Mouse (Mus musculus) ES-Bruce4 (cell line): Measurements from ENCODE around the gene Atp2b1. TPM values are rescaled to one million over a fixed set of nuclear protein-coding genes. Genes with fewer than 3 reads are reported as not detected.

ENCODE experiments used
- H3K27ac ChIP-seq: 2 replicates; pipeline ENCODE4 v1.5.1; 2012; ENCODE audit warnings: low read length, inconsistent platforms; ENCODE audit not compliant: insufficient read depth
- H3K27me3 ChIP-seq: 2 replicates; pipeline ENCODE4 v1.6.1; 2012; ENCODE audit warnings: mild to moderate bottlenecking, low read length, inconsistent platforms; ENCODE audit not compliant: control insufficient read depth, poor library complexity, insufficient read depth, severe bottlenecking
- H3K36me3 ChIP-seq: 2 replicates; pipeline ENCODE4 v1.6.1; 2012; ENCODE audit warnings: inconsistent platforms, mild to moderate bottlenecking, low read length, moderate library complexity; ENCODE audit not compliant: control insufficient read depth, poor library complexity, insufficient read depth, severe bottlenecking
- H3K4me1 ChIP-seq: one replicate; pipeline ENCODE4 v1.8.1; 2011; ENCODE audit warnings: low read length; ENCODE audit not compliant: control insufficient read depth, insufficient read depth
- H3K4me3 ChIP-seq: 2 replicates; pipeline ENCODE4 v1.5.1; 2011; ENCODE audit warnings: low read depth, mild to moderate bottlenecking, low read length
- H3K9ac ChIP-seq: 2 replicates; pipeline ENCODE4 v1.6.1; 2012; ENCODE audit warnings: low read depth, mild to moderate bottlenecking, inconsistent platforms; ENCODE audit not compliant: poor library complexity, severe bottlenecking
- H3K9me3 ChIP-seq: replicated peaks from 2 replicates; pipeline ENCODE4 v1.6.1; 2012; ENCODE audit warnings: mild to moderate bottlenecking, low read length, inconsistent platforms; ENCODE audit not compliant: control insufficient read depth, poor library complexity, insufficient read depth, severe bottlenecking
- CTCF ChIP-seq: IDR thresholded peaks from one replicate; pipeline ENCODE4 v1.8.1; 2011; ENCODE audit warnings: low read depth, low read length
- EP300 ChIP-seq: IDR thresholded peaks from 2 replicates; pipeline ENCODE4 v1.6.1; 2011; ENCODE audit warnings: low read depth, low read length; ENCODE audit not compliant: insufficient read depth
- POLR2A ChIP-seq: IDR thresholded peaks from one replicate; pipeline ENCODE4 v1.8.1; 2011; ENCODE audit warnings: low read length; ENCODE audit not compliant: insufficient read depth
- polyA plus RNA-seq: library from polyadenylated mRNA; stranded (reverse); fragments of >200 nt; gene quantifications from 2 replicates; pipeline ENCODE4 v1.2.4, GENCODE M21; 2011; ENCODE audit warnings: low read depth; ENCODE audit not compliant: missing spikeins, insufficient read depth, insufficient read length

The Atp2b1 gene
- polyA plus RNA-seq: 55.4 and 68.1 TPM in 2 replicates

DNA sequence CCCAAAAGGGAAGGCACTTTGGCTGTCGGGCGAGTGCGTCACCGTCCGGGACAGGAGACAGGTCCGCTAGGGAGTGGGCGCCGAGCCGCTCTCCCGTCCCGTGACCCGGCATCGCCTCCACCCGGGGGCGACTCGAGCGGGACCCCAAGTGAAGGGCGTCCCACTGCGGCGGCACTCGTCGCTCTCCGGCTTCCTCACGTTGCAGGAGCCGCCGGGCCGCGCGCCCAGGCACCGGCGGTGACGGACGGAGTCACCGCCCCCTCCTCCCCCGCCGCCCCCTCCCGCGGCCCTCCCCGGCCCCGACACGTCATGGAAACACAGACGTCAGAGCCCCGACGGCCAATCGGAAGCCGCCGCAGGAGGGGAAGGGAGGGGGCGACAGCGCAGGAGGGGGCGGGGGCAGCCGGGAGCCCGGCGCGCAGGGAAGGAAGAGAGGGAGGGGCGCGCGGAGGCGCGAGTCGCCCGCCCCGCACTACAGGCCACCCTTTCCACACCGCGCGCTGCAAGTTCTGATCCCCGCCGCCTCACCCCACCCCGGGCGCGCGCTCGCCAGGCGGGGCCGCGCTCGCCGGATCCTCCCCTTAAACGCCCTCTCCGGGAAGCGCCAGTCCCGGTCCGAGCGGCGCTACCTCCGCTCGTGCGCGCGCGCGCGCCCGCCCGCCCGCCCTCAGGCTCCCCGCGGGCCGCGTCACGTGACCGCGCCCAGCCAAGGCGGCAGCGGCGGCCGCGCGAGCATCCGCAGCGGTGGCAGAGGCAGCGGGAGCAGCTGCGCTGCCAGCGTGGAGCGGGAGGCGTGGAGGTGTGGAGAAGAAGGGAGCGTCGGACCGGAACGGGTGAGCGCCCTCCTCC lies at the start of gene Atp2b1:
Atp2b1 (plus strand) TSS at position 446 of the 849 bp plus-strand sequence.
- Histone ChIP-seq H3K9ac (peak within 1 kb of the TSS; percentile 93), H3K36me3 (no peaks in the 10 kb centered on the region), H3K27ac (peak within 1 kb of the TSS; percentile 47; the same call in 1 of the 2 replicates), H3K27me3 (no peaks in the 10 kb centered on the region; the same call in 1 of the 2 replicates), H3K9me3 (no peaks in the 10 kb centered on the region), H3K4me1 (no peaks in the 10 kb centered on the region), H3K4me3 (peak within 1 kb of the TSS; percentile 78)
- TF ChIP-seq CTCF: no peak
- no peak for TF ChIP-seq EP300
- TF ChIP-seq POLR2A: peak; percentile 32

DNA sequence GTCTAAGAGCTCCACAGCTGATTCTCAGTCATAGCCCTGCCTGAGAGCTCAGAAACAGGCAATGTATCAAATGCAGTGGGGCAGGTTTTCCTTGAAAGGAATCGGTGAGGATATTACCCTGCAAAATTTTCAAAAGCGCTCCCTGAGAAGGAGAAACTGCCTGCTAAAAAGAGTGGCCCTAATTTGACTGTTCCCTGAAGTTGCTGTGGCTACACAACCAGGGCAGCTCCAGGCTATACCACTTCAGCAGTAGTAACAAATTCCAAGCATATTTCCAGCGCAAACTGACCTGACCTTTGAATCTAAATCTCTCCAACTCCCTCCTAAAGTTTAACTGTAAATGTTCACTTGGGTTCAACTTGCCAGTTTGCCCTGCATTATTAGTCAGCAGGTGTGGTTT lies 49.4 kb upstream of the Atp2b1 start:
- Histone ChIP-seq H3K9me3 (no peaks in the 10 kb centered on the region), H3K27me3 (no peaks in the 10 kb centered on the region), H3K9ac (no peak overlapping the region), H3K36me3 (no peaks in the 10 kb centered on the region), H3K27ac (no peak overlapping the region), H3K4me3 (no peak overlapping the region), H3K4me1 (no peaks in the 10 kb centered on the region)
- TF ChIP-seq CTCF (no peak), EP300 (no peak), POLR2A (no peak)

DNA sequence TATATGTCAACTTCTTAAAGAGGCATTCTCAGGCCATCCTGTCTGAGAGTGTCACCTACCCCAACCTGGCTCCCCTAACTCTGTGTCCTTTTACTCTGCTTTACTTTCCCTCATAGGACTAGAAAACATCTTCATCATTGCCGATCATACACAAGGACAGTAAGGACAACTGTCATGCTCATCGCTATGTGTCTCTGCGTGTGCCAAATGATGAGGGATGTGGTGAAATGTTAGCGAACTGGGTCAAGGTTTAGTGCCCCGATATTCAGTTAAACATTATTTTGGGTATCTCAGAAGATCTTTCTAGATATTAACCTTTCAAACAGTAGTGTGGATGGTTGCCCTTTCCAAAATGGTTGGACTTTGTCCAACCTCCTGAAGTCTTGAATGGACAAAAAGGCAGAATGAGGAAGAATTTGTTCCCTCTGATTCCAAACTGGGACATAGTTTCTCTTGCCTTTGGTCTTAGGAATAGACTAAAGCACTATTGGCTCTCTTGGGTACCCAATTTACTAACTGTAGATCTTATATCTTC lies 47.3 kb upstream of the Atp2b1 start:
- no peaks in the 10 kb centered on the region for H3K4me1 ChIP-seq
- TF ChIP-seq CTCF (no peak), EP300 (no peak), POLR2A (no peak)
- no peaks in the 10 kb centered on the region for H3K9me3 ChIP-seq
- no peaks in the 10 kb centered on the region for H3K27me3 ChIP-seq
- no peak overlapping the region for H3K4me3 ChIP-seq
- no peaks in the 10 kb centered on the region for H3K36me3 ChIP-seq
- H3K27ac ChIP-seq: no peak overlapping the region
- H3K9ac ChIP-seq: no peak overlapping the region

DNA sequence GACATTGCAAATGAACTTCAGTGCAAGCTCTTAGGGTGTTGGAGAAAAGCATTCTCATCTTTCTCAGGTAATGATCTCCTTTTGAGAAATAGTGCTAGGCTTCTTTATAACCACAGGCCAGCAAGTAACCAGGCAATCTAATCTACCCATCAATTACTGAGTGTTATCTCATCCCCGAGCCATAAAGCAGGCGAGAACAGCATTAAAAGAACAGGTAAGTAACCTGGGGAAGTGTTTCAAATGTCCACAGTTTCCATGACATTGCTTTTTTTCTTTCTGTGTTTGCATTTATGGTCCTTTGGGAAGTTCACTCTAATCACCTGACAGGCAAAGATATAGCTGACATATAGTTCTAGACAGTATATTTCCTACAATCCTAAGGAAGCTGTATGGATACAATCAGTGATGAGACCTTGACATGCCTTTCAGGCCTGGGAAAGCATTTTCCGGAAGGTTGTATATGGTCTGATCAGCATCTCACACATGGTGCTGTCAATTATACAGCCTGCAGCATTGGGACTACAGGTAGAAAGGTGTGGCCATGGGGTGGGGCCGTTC lies 45.8 kb upstream of the Atp2b1 start:
- no peaks in the 10 kb centered on the region for H3K27me3 ChIP-seq
- H3K9me3 ChIP-seq: no peaks in the 10 kb centered on the region
- no peaks in the 10 kb centered on the region for H3K36me3 ChIP-seq
- TF ChIP-seq CTCF: no peak
- TF ChIP-seq POLR2A: no peak
- TF ChIP-seq EP300: no peak
- no peak overlapping the region for H3K27ac ChIP-seq
- no peak overlapping the region for H3K4me3 ChIP-seq
- no peak overlapping the region for H3K9ac ChIP-seq
- H3K4me1 ChIP-seq: no peaks in the 10 kb centered on the region

DNA sequence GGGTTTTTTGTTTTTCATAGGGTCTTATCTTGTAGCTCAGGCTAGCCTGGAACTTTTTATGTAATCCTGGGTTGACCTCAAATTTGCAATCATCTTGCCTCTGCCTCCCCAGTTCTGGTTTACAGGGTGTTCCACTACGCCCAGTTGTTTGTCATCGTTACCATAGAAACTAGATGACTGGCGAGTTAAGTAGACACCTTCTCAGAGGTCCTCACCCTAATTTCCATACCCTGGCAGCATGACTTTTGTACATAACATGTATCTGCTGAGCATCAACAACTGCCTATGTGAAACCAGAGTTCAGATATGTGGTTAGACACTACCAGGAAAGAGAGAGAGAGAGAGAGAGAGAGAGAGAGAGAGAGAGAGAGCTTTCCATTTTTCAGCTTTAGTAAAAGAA lies 36.4 kb upstream of the Atp2b1 start:
- H3K4me3 ChIP-seq: no peak overlapping the region
- H3K27ac ChIP-seq: no peak overlapping the region
- H3K9ac ChIP-seq: no peak overlapping the region
- H3K27me3 ChIP-seq: no peaks in the 10 kb centered on the region
- no peaks in the 10 kb centered on the region for H3K4me1 ChIP-seq
- no peaks in the 10 kb centered on the region for H3K9me3 ChIP-seq
- no peaks in the 10 kb centered on the region for H3K36me3 ChIP-seq
- TF ChIP-seq CTCF (no peak), EP300 (no peak), POLR2A (no peak)

DNA sequence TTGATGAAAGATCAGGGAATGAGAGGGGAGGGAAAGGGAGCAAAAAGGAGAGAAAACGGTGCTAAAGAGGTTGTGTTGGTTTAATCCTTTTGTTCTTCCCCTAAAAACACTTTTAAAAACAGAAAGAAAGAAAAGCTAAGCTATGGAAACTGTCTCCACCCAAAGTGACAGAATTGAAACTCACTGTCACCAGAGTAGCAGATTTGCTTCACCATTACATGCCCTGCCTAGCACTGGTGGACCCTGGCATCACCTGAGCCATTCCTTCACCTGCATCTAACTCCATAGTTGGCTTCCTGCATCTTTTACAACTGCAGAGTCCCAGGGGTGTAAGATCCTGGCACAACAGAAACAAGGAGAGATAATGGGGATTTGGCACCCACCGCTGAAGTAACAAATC lies 35.6 kb upstream of the Atp2b1 start:
- TF ChIP-seq POLR2A (no peak), CTCF (no peak), EP300 (no peak)
- H3K9me3 ChIP-seq: no peaks in the 10 kb centered on the region
- H3K27ac ChIP-seq: no peak overlapping the region
- H3K9ac ChIP-seq: no peak overlapping the region
- no peaks in the 10 kb centered on the region for H3K36me3 ChIP-seq
- H3K4me1 ChIP-seq: no peaks in the 10 kb centered on the region
- no peaks in the 10 kb centered on the region for H3K27me3 ChIP-seq
- no peak overlapping the region for H3K4me3 ChIP-seq
